Mouse (Mus musculus): ENCODE measurements at regions not wholly inside any gene's neighbourhood (a gene's known extent, or its start where the extent isn't known, plus 50 kb on each side); places are given as distances from the start of the nearest gene placed in this dataset.

- TF ChIP-seq CTCF (IDR thresholded peaks at IDR 0.05; ENCODE audit: low read depth) (no peak), EP300 (IDR thresholded peaks at IDR 0.05; ENCODE audit: low read depth) (no peak)
Observed at GRCm38 (mm10) chr10:118795061-118795407, 75.0 kb downstream of the Dyrk2 start.

Measured in liver, embryonic 14.5 days (tissue).